Mouse (Mus musculus) ovary, postnatal 14 days (tissue): ENCODE data around the gene Sdcbp2.

Experiments used
- DNase-seq: peaks from one replicate; pipeline ENCODE4 v3.0.0; 2022; ENCODE audit warnings: low spot score

Gene Sdcbp2

GRCm38 (mm10) chr2:151632159-151632814, 59.9 kb downstream of the Sdcbp2 start, which contains the start of gene Snph:
Gene Snph, minus strand, starts transcription at chr2:151632593.
- DNase-seq, result peak; percentile 30

GRCm38 (mm10) chr2:151632982-151633381, 60.6 kb downstream of the Sdcbp2 start:
- DNase-seq, result no peak

GRCm38 (mm10) chr2:151634903-151635302, 62.5 kb downstream of the Sdcbp2 start:
- no peak for DNase-seq

- DNase-seq, result no peak
Measured at GRCm38 (mm10) chr2:151635362-151636014, 63.1 kb downstream of the Sdcbp2 start.

GRCm38 (mm10) chr2:151636015-151636402, 63.6 kb downstream of the Sdcbp2 start:
- DNase-seq, result no peak
